Mouse (Mus musculus) gastrocnemius, postnatal 10 days (tissue): ENCODE results near the gene Xpo4. TPM values are rescaled to one million over a fixed set of nuclear protein-coding genes. Genes with fewer than 3 reads are reported as not detected.

ENCODE experiments used
- DNase-seq: peaks from one replicate; pipeline ENCODE4 v3.0.0; 2021; ENCODE audit warnings: mixed read lengths
- total RNA-seq, 2 experiments: library from RNA; stranded (reverse); gene quantifications; 2 replicates each; pipeline ENCODE4 v1.2.3; 2021

Gene Xpo4
- total RNA-seq, 2 experiments from 2014 or later = 12.3 to 17.0 TPM

DNA sequence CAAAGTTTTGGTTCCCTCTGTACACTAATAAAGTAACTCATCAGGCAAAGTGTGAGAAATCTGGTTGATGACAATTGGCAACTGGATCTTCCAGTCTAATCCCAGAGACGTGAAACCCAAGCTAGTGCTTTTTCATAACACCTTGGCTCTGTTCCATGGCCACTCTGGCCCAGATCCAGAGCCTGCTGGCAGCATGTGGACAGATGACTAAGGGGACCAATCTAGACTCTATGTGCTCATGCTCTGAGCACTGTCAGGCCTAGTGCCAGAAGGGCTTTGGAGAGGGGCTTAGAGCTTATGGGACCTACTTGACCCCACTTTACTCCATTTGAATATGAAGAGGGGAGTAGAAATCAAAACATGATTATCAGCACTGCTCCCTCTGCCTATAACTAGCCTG, 57.7 kb downstream of the Xpo4 start:
- peak; percentile 95 for DNase-seq

- no peak for DNase-seq
Observed at GRCm38 (mm10) chr14:57606663-57607365, 58.4 kb downstream of the Xpo4 start.

GRCm38 (mm10) chr14:57593279-57593678, 72.0 kb downstream of the Xpo4 start:
- DNase-seq = no peak

DNA sequence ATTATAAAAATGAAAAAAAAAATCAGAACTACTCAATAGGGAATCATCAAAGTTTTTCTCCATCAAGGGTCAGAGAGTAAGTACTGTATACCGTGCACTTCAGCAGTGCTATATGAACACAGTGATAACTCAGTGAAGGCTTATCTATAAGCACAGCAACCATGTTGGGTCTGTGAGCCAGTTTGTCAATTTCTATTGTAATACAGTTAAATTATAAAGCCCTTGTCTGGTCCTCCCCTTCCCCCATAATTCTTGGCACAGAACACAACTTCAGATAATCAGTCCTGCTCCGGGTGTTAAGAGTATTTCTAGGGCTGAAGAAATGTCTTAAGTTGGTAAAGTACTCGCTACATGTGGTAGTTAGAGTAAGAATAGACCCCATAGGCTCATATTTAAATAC, 73.4 kb downstream of the Xpo4 start:
- DNase-seq = no peak

GRCm38 (mm10) chr14:57576364-57577060, 88.7 kb downstream of the Xpo4 start:
- no peak for DNase-seq

DNA sequence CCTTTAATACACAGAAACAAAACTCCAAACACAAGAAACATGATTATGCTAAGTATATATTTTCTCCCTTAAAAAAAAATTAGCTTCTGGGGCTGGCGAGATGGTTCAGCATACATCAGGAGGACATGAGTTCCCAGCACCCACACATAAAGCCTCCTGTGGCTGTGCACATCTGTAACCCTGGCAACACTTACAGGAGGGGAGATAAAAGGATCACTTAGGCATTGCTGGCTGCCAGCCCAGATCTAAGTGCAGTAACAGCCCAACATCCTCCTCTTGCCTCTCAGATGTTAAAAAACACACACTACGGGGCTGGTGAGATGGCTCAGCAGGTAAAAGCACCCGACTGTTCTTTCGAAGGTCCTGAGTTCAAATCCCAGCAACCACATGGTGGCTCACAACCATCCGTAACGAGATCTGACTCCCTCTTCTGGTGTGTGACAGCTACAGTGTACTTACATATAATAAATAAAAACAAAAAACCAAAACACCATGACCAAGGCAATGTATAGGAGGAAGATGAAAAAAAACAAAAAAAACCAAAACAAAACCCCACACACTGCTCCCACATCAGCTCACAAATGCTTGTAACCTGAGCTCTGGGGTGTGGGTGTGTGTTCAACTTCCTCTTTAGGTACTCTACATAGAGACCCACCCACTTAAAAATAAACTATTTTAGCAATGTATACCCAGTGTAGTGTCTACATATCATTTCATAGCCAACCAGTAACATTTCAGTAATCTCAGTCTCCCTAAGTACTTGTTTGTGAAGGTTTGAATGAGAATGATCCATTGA, 90.2 kb downstream of the Xpo4 start:
- no peak for DNase-seq

DNA sequence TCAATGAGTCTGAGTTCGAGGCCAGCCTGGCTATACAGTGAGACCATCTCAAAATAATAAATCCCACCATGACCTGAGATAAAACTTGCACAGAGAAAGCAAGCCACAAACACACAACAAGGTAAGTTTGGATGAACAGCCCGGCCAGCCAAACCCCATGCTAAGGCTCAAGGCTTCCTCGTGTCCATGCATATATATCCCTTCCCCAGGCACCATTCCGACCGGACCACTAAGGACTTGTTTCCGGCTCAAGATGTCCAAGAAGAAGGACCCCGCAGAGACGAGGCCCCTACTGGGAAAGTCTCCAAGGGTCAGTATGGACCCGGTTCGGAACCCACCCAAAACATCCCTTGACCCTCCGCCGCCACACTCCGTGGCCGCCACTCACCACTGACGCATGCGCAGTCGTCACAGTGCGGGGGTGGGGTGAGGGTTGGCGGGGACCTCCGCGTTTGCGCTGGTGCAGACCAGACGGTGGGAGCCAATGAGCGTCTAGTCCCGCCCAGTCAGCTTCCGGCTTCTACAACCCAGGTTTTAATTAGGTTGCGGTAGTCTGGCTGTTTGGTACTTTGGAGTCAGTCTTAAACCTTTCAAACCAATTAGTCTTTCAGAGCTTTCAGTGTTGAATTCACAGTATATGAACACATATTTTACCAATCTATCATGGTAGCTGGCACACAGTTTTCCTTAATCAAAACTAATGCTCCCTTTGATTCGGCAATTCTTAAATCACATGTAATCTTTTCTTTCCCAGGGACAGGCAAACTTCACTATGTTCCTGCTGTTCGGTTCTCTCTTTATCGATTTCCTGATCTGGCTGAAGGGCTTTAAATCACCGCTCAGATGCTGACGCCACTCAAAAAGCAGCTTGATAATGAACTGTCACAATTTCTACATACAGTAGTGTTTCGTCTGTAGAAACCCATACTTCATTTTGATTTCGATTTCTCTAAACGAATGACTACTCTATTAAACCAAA, 93.8 kb downstream of the Xpo4 start, which contains the start of gene Eef1akmt1:
Gene Eef1akmt1 (minus strand): TSS at position 458 of the 979 bp plus-strand sequence.
- peak; percentile 97 for DNase-seq

GRCm38 (mm10) chr14:57565626-57566025, 99.6 kb downstream of the Xpo4 start:
- DNase-seq = no peak

GRCm38 (mm10) chr14:57556922-57557321, 108.3 kb downstream of the Xpo4 start:
- no peak for DNase-seq

DNA sequence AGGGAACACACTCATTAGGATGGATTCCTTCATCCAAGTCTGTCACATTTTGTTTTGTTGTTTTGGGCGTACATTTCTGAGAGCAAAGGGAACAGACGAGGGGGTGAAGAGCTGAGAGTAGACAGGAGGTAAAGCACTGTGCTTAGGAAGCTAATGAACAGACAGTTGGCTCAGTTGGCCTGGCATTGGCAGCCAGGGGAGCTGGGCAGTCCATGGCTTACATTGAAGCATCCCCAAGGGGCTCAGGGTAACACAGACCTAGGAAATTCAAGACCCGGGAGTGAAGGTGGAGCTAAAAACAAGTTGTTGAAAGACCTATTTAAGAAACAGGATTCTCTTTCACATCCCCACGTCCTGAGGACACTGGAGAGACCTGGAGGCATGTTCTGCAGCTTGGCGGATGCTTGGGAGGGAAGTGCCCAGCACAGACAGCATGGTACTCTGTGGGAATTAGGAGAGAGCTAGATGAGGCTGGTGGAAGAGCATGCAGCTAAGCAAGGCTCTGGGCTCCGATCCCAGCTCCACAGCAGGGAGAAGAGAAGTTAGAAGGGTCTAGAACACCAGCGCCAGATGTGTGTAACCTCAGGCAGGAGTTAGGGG, 109.7 kb downstream of the Xpo4 start:
- DNase-seq = no peak

DNA sequence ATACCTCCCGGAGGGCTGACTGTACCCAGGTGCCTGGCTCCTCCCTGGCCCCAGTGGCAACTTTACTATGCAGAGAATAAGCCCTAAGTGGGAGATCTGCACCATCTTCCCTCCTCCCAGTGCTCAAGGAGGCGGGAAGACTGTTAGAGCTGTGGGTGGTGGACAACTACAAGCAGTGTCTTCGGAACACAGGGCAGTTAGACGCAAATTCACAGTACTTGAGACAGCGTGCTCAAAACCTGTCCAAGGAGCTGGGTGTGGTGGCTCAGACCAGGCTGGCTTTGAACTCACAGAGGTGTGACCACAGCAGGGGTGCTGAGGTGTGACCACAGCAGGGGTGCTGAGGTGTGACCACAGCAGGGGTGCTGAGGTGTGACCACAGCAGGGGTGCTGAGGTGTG, 110.8 kb downstream of the Xpo4 start:
- no peak for DNase-seq

GRCm38 (mm10) chr14:57552945-57553344, 112.3 kb downstream of the Xpo4 start:
- no peak for DNase-seq

- no peak for DNase-seq
Observed at GRCm38 (mm10) chr14:57547062-57547461, 118.2 kb downstream of the Xpo4 start.

- no peak for DNase-seq
Observed at GRCm38 (mm10) chr14:57546557-57547021, 118.6 kb downstream of the Xpo4 start.

DNA sequence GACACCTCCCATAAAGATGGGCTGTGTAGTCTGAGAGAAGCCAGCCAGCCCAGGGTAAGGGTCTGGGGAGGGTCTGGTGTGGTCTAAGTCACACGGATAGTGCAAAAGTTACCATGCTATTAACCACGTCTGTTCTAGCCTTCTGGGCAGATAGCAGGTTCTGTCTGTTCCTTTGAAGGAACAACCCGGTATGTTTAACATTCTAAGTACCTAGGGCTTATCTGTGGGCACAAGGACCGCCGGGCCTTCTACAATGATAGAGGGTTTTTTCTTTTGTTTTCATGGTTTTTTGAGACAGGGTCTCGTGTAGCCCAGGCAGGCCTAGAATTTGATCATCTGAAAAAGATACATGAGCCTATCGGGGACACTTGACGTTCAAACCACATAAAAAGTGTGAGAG, 119.1 kb downstream of the Xpo4 start:
- no peak for DNase-seq

GRCm38 (mm10) chr14:57545526-57545925, 119.7 kb downstream of the Xpo4 start:
- DNase-seq = no peak

GRCm38 (mm10) chr14:57543420-57544039, 121.7 kb downstream of the Xpo4 start:
- no peak for DNase-seq

- no peak for DNase-seq
Observed at GRCm38 (mm10) chr14:57542231-57542630, 123.0 kb downstream of the Xpo4 start.

DNA sequence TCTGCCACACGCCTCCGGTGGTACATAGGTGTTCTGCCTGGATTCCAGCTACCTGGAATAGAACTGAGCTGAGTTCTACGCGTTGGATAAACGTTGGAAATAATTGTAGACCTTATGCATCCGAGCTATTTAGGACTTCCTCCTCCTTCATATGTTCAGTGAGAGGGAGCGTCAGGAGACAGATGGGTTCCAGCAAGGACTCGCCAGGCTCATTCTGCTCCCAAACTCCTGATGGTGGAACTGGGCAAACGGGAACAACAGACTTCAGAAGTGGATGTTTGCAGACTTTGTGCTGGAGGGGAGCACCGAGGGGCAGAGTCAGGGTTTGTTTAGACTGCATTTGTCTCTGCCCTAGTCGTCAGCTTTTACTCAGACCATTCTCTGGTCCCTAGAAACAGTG, 124.5 kb downstream of the Xpo4 start:
- DNase-seq = no peak

DNA sequence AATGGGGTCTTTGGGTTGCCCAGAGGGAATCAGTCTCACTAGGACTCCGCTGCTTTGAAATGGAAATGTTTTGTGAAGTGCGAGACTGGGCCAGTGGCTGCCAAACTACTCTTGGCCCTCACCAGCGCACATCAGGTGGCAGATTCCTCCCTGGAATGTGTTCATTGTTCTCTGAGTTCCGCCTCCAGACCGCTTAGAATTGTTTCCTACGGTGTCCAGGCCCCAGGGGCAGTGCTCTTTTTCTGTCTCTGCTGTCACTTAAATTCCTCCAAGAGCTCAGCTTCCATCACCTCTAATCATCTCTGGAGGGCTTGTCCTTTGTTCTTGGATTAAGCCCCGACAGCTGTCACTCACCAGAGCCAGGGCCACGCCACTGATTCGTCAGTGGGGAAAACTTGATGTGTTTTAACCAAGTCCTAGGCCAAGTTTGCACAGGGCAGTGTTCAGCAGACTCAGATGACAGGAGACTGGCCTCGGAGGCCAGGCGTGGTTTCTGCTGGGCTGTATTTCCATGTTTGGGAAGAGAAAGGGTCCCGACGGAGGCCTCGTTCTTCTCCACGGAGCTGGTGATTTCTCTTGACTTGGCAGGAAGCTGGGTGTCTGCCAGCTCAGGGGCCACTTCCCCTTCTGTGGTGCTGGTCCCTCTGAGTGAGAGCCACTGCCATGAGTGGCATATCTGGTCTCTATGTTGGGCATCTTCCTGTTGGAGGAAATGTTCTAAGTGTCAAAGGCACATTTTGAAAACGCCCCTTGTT, 127.8 kb downstream of the Xpo4 start:
- peak; percentile 39 for DNase-seq
